Mouse (Mus musculus) intestine, embryonic 16.5 days (tissue): ENCODE results near the gene Zfyve26. TPM values are rescaled to one million over a fixed set of nuclear protein-coding genes. Genes with fewer than 3 reads are reported as not detected.

Source experiments
- ATAC-seq: fragments of 200-750 bp; cut with Nextera tagmentation; 2 replicates; pipeline ENCODE4 v1.8.0; 2017; ENCODE audit warnings: moderate TSS enrichment, moderate library complexity
- H3K27ac ChIP-seq: fragments of 300-500 bp; sonication (generic); 2 replicates; pipeline ENCODE4 v1.5.1; 2014; ENCODE audit warnings: mild to moderate bottlenecking, low read length
- H3K27me3 ChIP-seq: fragments of 300-500 bp; sonication (generic); replicated peaks from 2 replicates; pipeline ENCODE4 v1.6.1; 2014; ENCODE audit warnings: low read length, control low read depth, mixed read lengths; ENCODE audit not compliant: control insufficient read depth, insufficient read depth
- H3K36me3 ChIP-seq: fragments of 300-500 bp; sonication (generic); 2 replicates; pipeline ENCODE4 v1.6.1; 2014; ENCODE audit warnings: low read length, control low read depth; ENCODE audit not compliant: control insufficient read depth, insufficient read depth
- H3K4me1 ChIP-seq: fragments of 300-500 bp; sonication (generic); 2 replicates; pipeline ENCODE4 v1.6.1; 2014; ENCODE audit warnings: low read length, control low read depth, mixed read lengths; ENCODE audit not compliant: control insufficient read depth, insufficient read depth
- H3K4me2 ChIP-seq: fragments of 300-500 bp; sonication (generic); 2 replicates; pipeline ENCODE4 v1.6.1; 2014; ENCODE audit warnings: low read depth, low read length, control low read depth
- H3K4me3 ChIP-seq: fragments of 300-500 bp; sonication (generic); 2 replicates; pipeline ENCODE4 v1.5.1; 2014; ENCODE audit warnings: mild to moderate bottlenecking, low read length
- H3K9ac ChIP-seq: fragments of 300-500 bp; sonication (generic); 2 replicates; pipeline ENCODE4 v1.6.1; 2014; ENCODE audit warnings: low read depth, low read length
- H3K9me3 ChIP-seq: fragments of 300-500 bp; sonication (generic); 2 replicates; pipeline ENCODE4 v1.6.1; 2016; ENCODE audit warnings: low read length, control low read depth; ENCODE audit not compliant: control insufficient read depth
- WGBS: fragments of 180-500 bp; shearing (Covaris S2); extraction: QIAGEN DNeasy Blood & Tissue Kit; methylation state at CpG from one replicate; pipeline ENCODE4 v1.1.7; 2014; 5-methylcytosine and 5-hydroxymethylcytosine counted together
- polyA plus RNA-seq: library from polyadenylated mRNA; unstranded; fragments of >200 nt; fragmentation: Nextera tagmentation; extraction: Ambion mirVana; gene quantifications from 2 replicates; pipeline ENCODE4 v1.2.1, GENCODE M21; 2015

The Zfyve26 gene
- polyA plus RNA-seq, result 12.3 and 12.5 TPM in 2 replicates

- H3K4me3 ChIP-seq, result peak within 1 kb of the TSS; percentile 73
- H3K9ac ChIP-seq, result peak within 1 kb of the TSS; percentile 75
- no peaks in the 10 kb centered on the region for H3K9me3 ChIP-seq
- peak; percentile 94 for ATAC-seq
- WGBS, result under 1% methylated on average over 29 of the region's 29 CpGs
- H3K36me3 ChIP-seq, result no peaks in the 10 kb centered on the region
- H3K4me1 ChIP-seq, result peaks cover 11% of the 10 kb centered on the region
- H3K27ac ChIP-seq, result peak within 1 kb of the TSS; percentile 77
- no peaks in the 10 kb centered on the region for H3K27me3 ChIP-seq
- peak within 1 kb of the TSS; percentile 69 for H3K4me2 ChIP-seq
Observed at GRCm38 (mm10) chr12:79296126-79296816, at the start of gene Zfyve26. TSS of gene Zfyve26 (minus strand) at chr12:79296304.

DNA sequence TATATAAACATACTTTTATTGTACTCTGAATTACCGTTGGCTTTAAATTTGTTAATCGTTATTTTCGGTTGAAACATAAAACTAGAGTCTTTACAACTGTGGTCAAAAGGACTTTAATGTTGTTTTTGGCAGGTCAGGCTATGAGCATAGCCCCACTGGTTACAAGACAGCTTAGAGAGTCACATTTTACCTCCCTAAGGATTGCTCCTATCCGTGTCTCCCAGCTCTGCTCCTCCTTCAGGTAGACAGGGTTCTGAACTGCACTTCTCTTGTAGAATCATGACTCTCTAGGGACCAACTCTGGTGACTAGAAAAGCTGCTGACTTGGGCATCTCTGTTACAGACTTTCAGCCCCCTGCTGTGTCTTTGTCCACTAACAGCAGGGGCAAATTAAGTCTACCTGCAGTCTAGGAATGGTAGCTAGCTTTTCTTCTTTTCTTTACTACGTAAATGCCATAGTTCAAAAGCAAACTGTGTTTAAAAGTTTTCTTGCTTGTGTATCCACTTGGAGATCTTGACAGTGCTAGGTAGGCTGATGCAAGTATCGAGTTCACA is 45.3 kb upstream of the Zfyve26 start:
- Histone ChIP-seq H3K9me3 (no peaks in the 10 kb centered on the region), H3K36me3 (no peaks in the 10 kb centered on the region), H3K9ac (no peak overlapping the region), H3K4me2 (no peak overlapping the region), H3K4me3 (no peak overlapping the region), H3K4me1 (peaks cover 7% of the 10 kb centered on the region; the same call in 1 of the 2 replicates), H3K27me3 (no peaks in the 10 kb centered on the region), H3K27ac (no peak overlapping the region)
- 53% methylated on average over 6 of the region's 6 CpGs for whole genome bisulfite sequencing
- ATAC-seq, result no peak

DNA sequence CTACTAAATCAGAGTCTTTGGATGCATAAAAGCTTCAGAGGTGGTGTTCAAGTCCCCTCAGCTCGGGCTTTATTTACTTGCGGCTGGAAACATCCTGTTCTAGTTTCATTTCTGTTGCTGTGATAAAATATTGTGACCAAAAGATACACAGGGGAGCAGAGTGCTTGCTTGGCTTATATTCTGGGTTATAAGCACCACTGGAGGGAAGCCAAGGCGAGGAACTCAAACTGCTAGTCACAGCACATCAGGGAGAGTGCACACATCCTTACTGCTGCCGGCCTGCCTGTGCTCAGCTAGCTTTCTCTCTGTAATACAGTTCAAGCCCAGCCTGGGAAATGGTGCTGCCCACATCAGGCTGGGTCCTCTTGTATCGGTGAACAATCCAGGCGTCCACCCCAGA is 44.4 kb upstream of the Zfyve26 start:
- Histone ChIP-seq H3K27me3 (no peaks in the 10 kb centered on the region), H3K27ac (peak overlapping the region; percentile 57; the same call in 1 of the 2 replicates), H3K4me2 (no peak overlapping the region), H3K9ac (no peak overlapping the region), H3K36me3 (no peaks in the 10 kb centered on the region), H3K4me3 (no peak overlapping the region), H3K4me1 (peaks cover 3% of the 10 kb centered on the region; the same call in 1 of the 2 replicates), H3K9me3 (no peaks in the 10 kb centered on the region)
- ATAC-seq, result peak; percentile 58; the same call in 1 of the 2 replicates
- 67% methylated on average over 6 of the region's 6 CpGs for WGBS

DNA sequence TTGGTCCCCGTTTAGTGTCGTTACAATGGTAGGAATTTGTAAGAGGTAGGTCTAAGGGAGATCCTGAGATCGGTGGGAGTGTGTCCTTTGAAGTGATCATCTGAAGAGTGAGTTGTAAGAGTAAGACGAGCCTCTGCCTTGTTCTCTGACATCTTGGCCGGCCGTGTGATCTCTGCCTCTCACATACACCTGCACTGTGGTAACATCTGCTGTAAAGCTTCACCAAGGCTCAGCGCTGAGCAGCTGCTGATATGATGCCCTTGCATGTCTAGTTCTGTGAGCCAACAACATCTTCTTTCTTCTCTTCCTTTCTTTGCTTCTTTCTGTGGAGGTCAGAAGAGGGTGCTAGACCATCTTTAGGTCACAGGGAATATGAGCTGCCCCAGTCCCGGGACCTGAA is 42.7 kb upstream of the Zfyve26 start:
- Histone ChIP-seq H3K27ac (no peak overlapping the region), H3K36me3 (peaks cover 6% of the 10 kb centered on the region; the same call in 1 of the 2 replicates), H3K9me3 (no peaks in the 10 kb centered on the region), H3K4me2 (no peak overlapping the region), H3K9ac (no peak overlapping the region), H3K27me3 (no peaks in the 10 kb centered on the region), H3K4me3 (no peak overlapping the region), H3K4me1 (peaks cover 3% of the 10 kb centered on the region; the same call in 1 of the 2 replicates)
- ATAC-seq, result no peak
- 92% methylated on average over 8 of the region's 8 CpGs for WGBS

- Histone ChIP-seq H3K27ac (no peak overlapping the region), H3K36me3 (peaks cover 6% of the 10 kb centered on the region; the same call in 1 of the 2 replicates), H3K4me1 (peaks cover 8% of the 10 kb centered on the region; the same call in 1 of the 2 replicates), H3K9ac (no peak overlapping the region), H3K27me3 (no peaks in the 10 kb centered on the region), H3K4me3 (no peak overlapping the region), H3K4me2 (no peak overlapping the region), H3K9me3 (no peaks in the 10 kb centered on the region)
- ATAC-seq, result no peak
- WGBS, result 61% methylated on average over 4 of the region's 4 CpGs
Observed at GRCm38 (mm10) chr12:79331722-79332121, 35.6 kb upstream of the Zfyve26 start.

DNA sequence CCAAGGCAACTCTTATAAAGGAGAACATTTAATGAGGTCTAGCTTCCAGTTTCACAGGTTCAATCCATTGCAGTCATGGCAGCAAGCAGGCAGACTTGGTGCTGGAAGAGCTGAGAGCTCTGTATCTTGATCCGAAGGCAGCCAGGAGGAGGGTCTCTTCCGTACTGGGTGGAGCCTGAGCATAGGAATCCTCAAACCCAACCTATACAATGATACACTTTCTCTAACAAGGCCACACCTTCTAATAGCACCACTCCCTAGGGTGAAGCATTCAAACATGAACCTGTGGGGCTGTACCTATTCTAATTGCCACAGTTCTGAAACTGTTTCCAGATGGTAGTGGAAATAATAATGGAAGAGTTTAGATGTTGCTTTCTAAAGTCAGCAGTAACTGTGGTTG is 34.5 kb upstream of the Zfyve26 start:
- no peak overlapping the region for H3K4me3 ChIP-seq
- no peak overlapping the region for H3K27ac ChIP-seq
- no peak overlapping the region for H3K9ac ChIP-seq
- H3K4me1 ChIP-seq, result peaks cover 8% of the 10 kb centered on the region; the same call in 1 of the 2 replicates
- 77% methylated on average over 2 of the region's 2 CpGs for WGBS
- H3K36me3 ChIP-seq, result peaks cover 6% of the 10 kb centered on the region; the same call in 1 of the 2 replicates
- no peak overlapping the region for H3K4me2 ChIP-seq
- no peaks in the 10 kb centered on the region for H3K9me3 ChIP-seq
- H3K27me3 ChIP-seq, result no peaks in the 10 kb centered on the region
- no peak for ATAC-seq

- H3K4me2 ChIP-seq, result no peak overlapping the region
- no peak overlapping the region for H3K4me3 ChIP-seq
- ATAC-seq, result no peak
- 75% methylated on average over 2 of the region's 2 CpGs for WGBS
- no peaks in the 10 kb centered on the region for H3K9me3 ChIP-seq
- H3K4me1 ChIP-seq, result peaks cover 8% of the 10 kb centered on the region; the same call in 1 of the 2 replicates
- H3K36me3 ChIP-seq, result no peaks in the 10 kb centered on the region
- no peaks in the 10 kb centered on the region for H3K27me3 ChIP-seq
- H3K27ac ChIP-seq, result peak overlapping the region; percentile 31
- H3K9ac ChIP-seq, result no peak overlapping the region
Observed at GRCm38 (mm10) chr12:79327868-79328267, 31.8 kb upstream of the Zfyve26 start.

DNA sequence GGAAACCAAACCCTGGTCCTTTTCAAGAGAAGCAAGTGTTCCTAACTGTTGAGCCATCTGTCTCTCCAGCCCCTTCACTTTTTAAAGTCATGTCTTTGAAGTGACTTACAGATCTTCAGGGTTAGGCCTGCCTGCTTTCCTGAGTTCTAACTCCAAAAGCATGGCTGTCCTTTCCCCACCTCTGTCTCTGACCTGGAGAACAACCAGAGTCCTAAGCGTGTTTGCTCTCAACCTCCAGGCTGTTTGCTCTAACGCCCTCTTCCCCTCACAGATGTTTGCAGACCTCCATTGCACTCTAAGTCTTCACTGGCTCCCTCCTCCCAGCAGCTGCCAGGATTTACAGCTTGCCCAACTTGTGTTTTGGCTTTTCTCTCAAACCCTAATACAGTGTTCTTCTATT is 30.6 kb upstream of the Zfyve26 start:
- no peaks in the 10 kb centered on the region for H3K36me3 ChIP-seq
- no peaks in the 10 kb centered on the region for H3K27me3 ChIP-seq
- H3K27ac ChIP-seq, result no peak overlapping the region
- ATAC-seq, result no peak
- no peak overlapping the region for H3K9ac ChIP-seq
- H3K4me3 ChIP-seq, result no peak overlapping the region
- H3K4me2 ChIP-seq, result no peak overlapping the region
- no peaks in the 10 kb centered on the region for H3K9me3 ChIP-seq
- H3K4me1 ChIP-seq, result peaks cover 8% of the 10 kb centered on the region; the same call in 1 of the 2 replicates
- WGBS, result 56% methylated on average over 2 of the region's 2 CpGs

GRCm38 (mm10) chr12:79326236-79326635 is 30.1 kb upstream of the Zfyve26 start:
- Histone ChIP-seq H3K4me2 (no peak overlapping the region), H3K36me3 (no peaks in the 10 kb centered on the region), H3K4me3 (no peak overlapping the region), H3K9me3 (no peaks in the 10 kb centered on the region), H3K27ac (no peak overlapping the region), H3K9ac (no peak overlapping the region), H3K27me3 (no peaks in the 10 kb centered on the region), H3K4me1 (peaks cover 8% of the 10 kb centered on the region; the same call in 1 of the 2 replicates)
- 43% methylated on average over 2 of the region's 2 CpGs for WGBS
- no peak for ATAC-seq
